In the genomic region with DNA sequence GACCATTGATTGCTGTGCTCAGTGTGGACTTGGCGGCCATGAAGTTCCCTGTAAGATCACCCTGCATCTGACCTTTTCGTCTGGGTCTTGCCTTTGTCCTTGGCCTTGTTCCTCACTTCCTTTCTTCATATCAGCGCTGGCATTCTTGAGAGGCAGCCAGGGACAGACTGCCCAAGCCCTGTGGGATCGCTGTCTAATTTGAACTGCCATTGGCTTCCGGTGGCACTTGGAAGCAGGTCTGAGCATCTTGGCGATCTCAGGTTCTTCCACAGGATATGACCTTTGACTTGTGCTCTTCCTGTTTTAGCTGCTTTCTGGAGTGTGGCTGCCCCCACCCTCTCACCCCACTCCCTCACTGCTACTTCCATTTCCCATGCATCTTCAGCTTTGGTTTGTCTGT, we compare ENCODE assay signal across 12 mouse cellular contexts.
DNase-seq lines count a peak whose midpoint lies in the region; ATAC-seq lines count a peak whose summit lies in the region.
"Had no signal": no experiment of that assay in that cellular context is flagged by ENCODE, and none has a peak within 500 bp of the region (broad histone marks: within the 10 kb centered on the region; RNA-seq: fewer than 3 reads in every experiment).

No protein-coding gene starts in this region.

- H3K27me3 ChIP-seq in heart, embryonic 11.5 days (ENCODE audit: control insufficient read depth, insufficient read depth, low read length), result no peaks in the 10 kb centered on the region
- H3K27me3 ChIP-seq in liver, embryonic 12.5 days (replicated peaks), result no peaks in the 10 kb centered on the region
- H3K27me3 ChIP-seq: intestine, embryonic 15.5 days had no signal

- H3K27ac ChIP-seq in heart, embryonic 11.5 days (ENCODE audit: low read depth, low read length), result no peak overlapping the region
- H3K27ac ChIP-seq in liver, embryonic 12.5 days, result no peak overlapping the region
- H3K27ac ChIP-seq: intestine, embryonic 15.5 days had no signal

- H3K9me3 ChIP-seq in heart, embryonic 11.5 days (replicated peaks; ENCODE audit: control insufficient read depth, low read length), result no peaks in the 10 kb centered on the region
- H3K9me3 ChIP-seq in liver, embryonic 12.5 days (replicated peaks), result no peaks in the 10 kb centered on the region
- H3K9me3 ChIP-seq: intestine, embryonic 15.5 days had no signal

- H3K4me3 ChIP-seq in heart, embryonic 11.5 days (ENCODE audit: low read depth, low read length), result no peak overlapping the region
- no peak overlapping the region for H3K4me3 ChIP-seq in liver, embryonic 12.5 days
- H3K4me3 ChIP-seq: erythroblast, embryonic 14.5 days; intestine, embryonic 15.5 days had no signal

- ATAC-seq in heart, embryonic 11.5 days (replicated peaks; ENCODE audit: insufficient number of reproducible peaks, low FRiP score, low TSS enrichment), result no peak
- ATAC-seq in granulocyte monocyte progenitor cell, adult 5-6 weeks (replicated peaks; ENCODE audit: poor library complexity, severe bottlenecking), result no peak
- ATAC-seq in erythroid progenitor cell, adult 5-6 weeks (replicated peaks; ENCODE audit: low FRiP score, poor library complexity, severe bottlenecking), result no peak
- ATAC-seq in liver, embryonic 12.5 days, result no peak
- ATAC-seq: intestine, embryonic 15.5 days had no signal

- DNase-seq in heart, adult 11 months, result peak; percentile 98
- DNase-seq in adrenal gland, postnatal 14 days, result peak; percentile 71
- DNase-seq in heart, postnatal 14 days, result peak; percentile 41 to 55
- peak; percentile 43 for DNase-seq in lung, postnatal 14 days
- DNase-seq: cerebellum, postnatal 25 days; thymus, postnatal 25 days had no signal

- intact Hi-C loops in heart, postnatal 14 days (cut with DNase I), result no loop called here

- peaks cover 14% of the 10 kb centered on the region for H3K4me1 ChIP-seq in heart, embryonic 11.5 days (ENCODE audit: control insufficient read depth, insufficient read depth, low read length)
- H3K4me1 ChIP-seq in liver, embryonic 12.5 days, result no peaks in the 10 kb centered on the region

- WGBS in heart, embryonic 11.5 days (ENCODE audit: insufficient replicate concordance), result 54% methylated on average over 6 of the region's 6 CpGs
- WGBS in liver, embryonic 12.5 days (ENCODE audit: insufficient replicate concordance), result 29% methylated on average over 6 of the region's 6 CpGs

- no peaks in the 10 kb centered on the region for H3K36me3 ChIP-seq in heart, embryonic 11.5 days (ENCODE audit: control insufficient read depth, insufficient read depth, low read length)
- H3K36me3 ChIP-seq in liver, embryonic 12.5 days, result no peaks in the 10 kb centered on the region
- H3K36me3 ChIP-seq: intestine, embryonic 15.5 days had no signal

- H3K4me2 ChIP-seq in heart, embryonic 11.5 days, result no peak overlapping the region
- H3K4me2 ChIP-seq in liver, embryonic 12.5 days, result no peak overlapping the region
- H3K4me2 ChIP-seq: intestine, embryonic 15.5 days had no signal

- no peak overlapping the region for H3K9ac ChIP-seq in heart, embryonic 11.5 days (ENCODE audit: low read depth, low read length)
- H3K9ac ChIP-seq in liver, embryonic 12.5 days, result no peak overlapping the region
- H3K9ac ChIP-seq: intestine, embryonic 15.5 days had no signal

Comparison
In these comparisons a context has a peak if more than half of its experiments do, and no peak if none do; other contexts are left out.
1. DNase-seq: peak in every context shown above with its lines; median percentile 98 in heart, adult 11 months; 71 in adrenal gland, postnatal 14 days; 48 in heart, postnatal 14 days; 43 in lung, postnatal 14 days.